Mouse (Mus musculus) limb, embryonic 15.5 days (tissue): ENCODE data around the gene Gfer. TPM values are rescaled to one million over a fixed set of nuclear protein-coding genes. Genes with fewer than 3 reads are reported as not detected.

Experiments used
- ATAC-seq: fragments of 200-750 bp; cut with Nextera tagmentation; 2 replicates; pipeline ENCODE4 v1.8.0; 2017; ENCODE audit warnings: low read depth, moderate TSS enrichment; ENCODE audit not compliant: insufficient number of reproducible peaks, low FRiP score, low TSS enrichment
- H3K27ac ChIP-seq: fragments of 300-500 bp; sonication (generic); 2 replicates; pipeline ENCODE4 v1.5.1; 2015; ENCODE audit warnings: moderate library complexity, mild to moderate bottlenecking, inconsistent platforms
- H3K27me3 ChIP-seq: fragments of 300-500 bp; sonication (generic); 2 replicates; pipeline ENCODE4 v1.6.1; 2015; ENCODE audit warnings: inconsistent platforms
- H3K36me3 ChIP-seq: fragments of 300-500 bp; sonication (generic); 2 replicates; pipeline ENCODE4 v1.6.1; 2015; ENCODE audit warnings: inconsistent platforms
- H3K4me1 ChIP-seq: fragments of 300-500 bp; sonication (generic); 2 replicates; pipeline ENCODE4 v1.6.1; 2015; ENCODE audit warnings: inconsistent platforms
- H3K4me2 ChIP-seq: fragments of 300-500 bp; sonication (generic); 2 replicates; pipeline ENCODE4 v1.6.1; 2015; ENCODE audit warnings: mild to moderate bottlenecking, inconsistent platforms
- H3K4me3 ChIP-seq: fragments of 300-500 bp; sonication (generic); 2 replicates; pipeline ENCODE4 v1.5.1; 2015; ENCODE audit warnings: mild to moderate bottlenecking, inconsistent platforms
- H3K9ac ChIP-seq: fragments of 300-500 bp; sonication (generic); 2 replicates; pipeline ENCODE4 v1.6.1; 2015; ENCODE audit warnings: inconsistent platforms
- H3K9me3 ChIP-seq: fragments of 300-500 bp; sonication (generic); 2 replicates; pipeline ENCODE4 v1.6.1; 2016; ENCODE audit warnings: inconsistent platforms
- WGBS: fragments of 180-500 bp; shearing (Covaris S2); methylation state at CpG from one replicate; pipeline ENCODE4 v1.1.7; 2015; 5-methylcytosine and 5-hydroxymethylcytosine counted together
- polyA plus RNA-seq: library from polyadenylated mRNA; unstranded; fragments of >200 nt; fragmentation: Nextera tagmentation; extraction: Ambion mirVana; gene quantifications from 2 replicates; pipeline ENCODE4 v1.2.1, GENCODE M21; 2015

The Gfer gene
- polyA plus RNA-seq, 1 experiment from 2014 or later = 33.8 TPM

DNA sequence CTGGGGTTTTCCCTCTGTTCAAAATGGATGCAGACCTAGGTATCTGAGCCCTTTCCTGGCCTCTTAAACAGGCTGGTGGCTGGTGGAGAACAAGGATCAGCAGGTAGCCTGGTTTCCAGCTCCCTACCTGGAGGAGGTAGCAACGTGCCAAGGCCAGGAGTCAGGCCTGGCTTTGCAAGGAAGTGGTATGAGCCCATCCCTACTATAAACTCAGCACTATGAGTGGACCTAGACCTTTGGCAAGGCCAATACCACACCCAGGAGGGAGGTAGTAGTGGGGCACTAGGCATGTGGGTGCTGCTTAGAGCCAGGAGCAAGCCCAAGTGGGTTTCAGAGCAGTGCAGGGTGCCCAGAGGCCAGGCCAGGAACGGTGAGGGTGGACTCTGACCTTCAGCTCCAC is 3.5 kb upstream of the Gfer start:
- WGBS = 77% methylated on average over 2 of the region's 2 CpGs
- H3K36me3 ChIP-seq = peaks cover 49% of the 10 kb centered on the region

GRCm38 (mm10) chr17:24698715-24699114 is 2.8 kb upstream of the Gfer start:
- 61% methylated on average over 9 of the region's 9 CpGs for WGBS
- H3K4me3 ChIP-seq = no peak overlapping the region
- no peaks in the 10 kb centered on the region for H3K9me3 ChIP-seq
- no peak overlapping the region for H3K27ac ChIP-seq
- H3K27me3 ChIP-seq = no peaks in the 10 kb centered on the region
- ATAC-seq = no peak
- peaks cover 44% of the 10 kb centered on the region for H3K36me3 ChIP-seq
- H3K4me1 ChIP-seq = peaks cover 29% of the 10 kb centered on the region
- H3K9ac ChIP-seq = no peak overlapping the region
- no peak overlapping the region for H3K4me2 ChIP-seq

More for the DNA sequence above, 3.5 kb upstream of the Gfer start:
- peaks cover 29% of the 10 kb centered on the region for H3K4me1 ChIP-seq
- H3K4me3 ChIP-seq = no peak overlapping the region
- H3K27ac ChIP-seq = no peak overlapping the region
- H3K9me3 ChIP-seq = no peaks in the 10 kb centered on the region
- H3K27me3 ChIP-seq = no peaks in the 10 kb centered on the region
- no peak overlapping the region for H3K4me2 ChIP-seq
- H3K9ac ChIP-seq = no peak overlapping the region
- ATAC-seq = no peak

DNA sequence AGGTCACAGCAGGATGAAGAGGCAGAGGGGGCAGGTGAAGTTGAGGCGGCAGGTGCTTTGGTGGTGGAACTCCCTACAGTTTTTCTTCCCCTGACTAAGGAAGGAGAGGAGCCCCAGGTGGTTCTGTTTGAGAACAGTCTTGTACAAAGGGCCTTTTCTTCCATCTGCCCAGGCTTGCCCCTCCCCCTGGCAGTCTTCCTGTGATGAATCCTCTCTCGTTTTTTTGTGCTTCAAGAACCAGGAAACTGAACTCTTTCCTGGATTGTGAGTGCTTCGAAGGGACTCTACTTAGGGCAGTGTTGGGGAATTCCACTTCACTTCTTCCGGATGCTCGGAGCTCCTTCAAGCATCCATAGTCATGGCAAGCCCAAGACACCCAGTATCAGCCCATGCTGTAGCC is 2.0 kb upstream of the Gfer start:
- H3K27ac ChIP-seq = no peak overlapping the region; the same call in 1 of the 2 replicates
- H3K4me2 ChIP-seq = no peak overlapping the region

DNA sequence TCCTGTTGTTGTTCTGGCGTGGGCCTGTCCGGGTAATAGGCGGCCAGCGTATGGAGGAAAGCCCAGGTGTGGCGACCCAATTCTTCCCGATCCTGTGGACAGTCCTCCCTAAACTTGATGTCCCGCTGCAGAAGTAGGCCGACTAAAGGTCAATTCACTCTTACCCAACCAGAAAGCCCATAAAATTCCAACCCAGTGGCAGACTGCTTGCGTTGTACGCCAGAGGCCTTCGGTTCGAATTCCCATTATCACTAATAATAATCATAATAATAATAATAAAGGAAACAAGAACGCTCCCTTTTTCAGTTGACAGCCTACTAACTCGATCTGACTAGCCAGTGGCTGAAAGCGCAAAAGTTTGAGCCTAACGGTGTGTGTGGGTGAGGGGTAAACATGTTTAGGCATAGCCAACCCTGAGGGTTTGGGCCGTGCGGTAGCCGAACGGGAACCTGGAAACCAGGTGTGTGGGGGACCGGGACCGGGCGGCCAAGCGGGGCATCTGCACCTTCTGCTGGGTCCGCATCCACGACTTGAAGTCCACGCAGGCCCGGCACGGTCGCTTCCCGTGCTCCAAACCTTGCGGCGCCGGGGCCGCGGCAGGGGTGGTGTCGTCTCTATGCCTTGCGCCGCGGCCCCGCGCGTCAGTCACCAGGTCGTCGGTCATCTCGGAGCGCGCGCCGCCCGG is 488 bp downstream of the Gfer start:
- ATAC-seq = 0 out of 2 replicates have a peak, but pooled peaks have one; percentile 2
- peak overlapping the region; percentile 80 for H3K4me2 ChIP-seq
- no peaks in the 10 kb centered on the region for H3K9me3 ChIP-seq
- peak overlapping the region; percentile 72 for H3K4me3 ChIP-seq
- 6% methylated on average over 51 of the region's 51 CpGs for WGBS
- peaks cover 32% of the 10 kb centered on the region for H3K36me3 ChIP-seq
- peaks cover 7% of the 10 kb centered on the region for H3K27me3 ChIP-seq
- peak overlapping the region; percentile 90 for H3K27ac ChIP-seq
- H3K9ac ChIP-seq = peak overlapping the region; percentile 73
- peaks cover 29% of the 10 kb centered on the region for H3K4me1 ChIP-seq

More for the DNA sequence above, 2.0 kb upstream of the Gfer start:
- WGBS = 26% methylated on average over 5 of the region's 5 CpGs
- Histone ChIP-seq H3K36me3 (peaks cover 45% of the 10 kb centered on the region), H3K9me3 (no peaks in the 10 kb centered on the region), H3K4me1 (peaks cover 29% of the 10 kb centered on the region), H3K27me3 (no peaks in the 10 kb centered on the region), H3K9ac (no peak overlapping the region), H3K4me3 (no peak overlapping the region)
- ATAC-seq = no peak

GRCm38 (mm10) chr17:24692385-24692784 is 3.6 kb downstream of the Gfer start:
- Histone ChIP-seq H3K4me2 (no peak overlapping the region), H3K9me3 (no peaks in the 10 kb centered on the region), H3K27me3 (peaks cover 38% of the 10 kb centered on the region), H3K4me1 (peaks cover 28% of the 10 kb centered on the region), H3K27ac (no peak overlapping the region), H3K9ac (no peak overlapping the region), H3K4me3 (no peak overlapping the region), H3K36me3 (peaks cover 18% of the 10 kb centered on the region)
- no peak for ATAC-seq
- 78% methylated on average over 5 of the region's 5 CpGs for WGBS

- WGBS = under 1% methylated on average over 53 of the region's 55 CpGs
- peaks cover 51% of the 10 kb centered on the region for H3K27me3 ChIP-seq
These were observed 6.5 kb downstream of the Gfer start, which contains the start of gene Syngr3 for GRCm38 (mm10) chr17:24689251-24690081. Gene Syngr3 (minus strand): TSS chr17:24689955.

DNA sequence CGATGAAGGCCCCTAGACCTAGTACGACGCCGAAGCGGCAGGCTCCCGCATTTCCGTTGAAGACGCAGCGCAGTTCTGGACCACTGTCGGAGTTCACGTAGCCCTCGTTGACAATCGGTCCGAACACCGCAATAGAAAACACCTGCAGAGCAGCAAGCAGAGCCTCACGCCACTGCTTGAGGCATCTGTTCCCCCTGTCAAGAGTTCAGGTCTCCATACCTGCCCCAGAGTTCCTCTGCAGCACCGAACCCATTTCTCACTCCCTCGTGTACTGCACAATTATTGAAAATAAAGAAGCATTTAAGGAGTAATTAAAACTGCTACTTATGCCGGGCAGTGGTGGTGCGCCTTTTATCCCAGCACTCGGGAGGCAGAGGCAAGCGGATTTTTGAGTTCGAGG is 8.4 kb downstream of the Gfer start:
- 20% methylated on average over 23 of the region's 23 CpGs for WGBS
- Histone ChIP-seq H3K9me3 (no peaks in the 10 kb centered on the region), H3K27ac (no peak overlapping the region), H3K9ac (no peak overlapping the region), H3K4me2 (peak overlapping the region; percentile 49), H3K4me1 (peaks cover 15% of the 10 kb centered on the region), H3K36me3 (peaks cover 7% of the 10 kb centered on the region), H3K4me3 (peak overlapping the region; percentile 35), H3K27me3 (peaks cover 51% of the 10 kb centered on the region)
- no peak for ATAC-seq

More at GRCm38 (mm10) chr17:24689251-24690081, 6.5 kb downstream of the Gfer start, which contains the start of gene Syngr3:
- H3K4me1 ChIP-seq = peaks cover 15% of the 10 kb centered on the region
- H3K4me3 ChIP-seq = peak within 1 kb of the TSS; percentile 57
- peak within 1 kb of the TSS; percentile 96 for H3K4me2 ChIP-seq
- H3K9ac ChIP-seq = peak within 1 kb of the TSS; percentile 59
- H3K27ac ChIP-seq = no peak within 1 kb of the TSS
- no peaks in the 10 kb centered on the region for H3K9me3 ChIP-seq
- peaks cover 18% of the 10 kb centered on the region for H3K36me3 ChIP-seq
- no peak for ATAC-seq

GRCm38 (mm10) chr17:24687146-24687595 is 8.8 kb downstream of the Gfer start:
- Histone ChIP-seq H3K4me2 (peak overlapping the region; percentile 49), H3K27ac (no peak overlapping the region), H3K4me1 (peaks cover 15% of the 10 kb centered on the region), H3K27me3 (peaks cover 51% of the 10 kb centered on the region), H3K9ac (no peak overlapping the region), H3K9me3 (no peaks in the 10 kb centered on the region), H3K4me3 (peak overlapping the region; percentile 35), H3K36me3 (peaks cover 4% of the 10 kb centered on the region)
- ATAC-seq = no peak
- WGBS = 2% methylated on average over 25 of the region's 25 CpGs

- peaks cover 51% of the 10 kb centered on the region for H3K27me3 ChIP-seq
These were observed 9.4 kb downstream of the Gfer start for GRCm38 (mm10) chr17:24686514-24686913.

GRCm38 (mm10) chr17:24677500-24678080 is 18.4 kb downstream of the Gfer start:
- no peaks in the 10 kb centered on the region for H3K27me3 ChIP-seq
- ATAC-seq = 0 out of 2 replicates have a peak, but pooled peaks have one; percentile 17
- H3K9ac ChIP-seq = no peak overlapping the region
- no peak overlapping the region for H3K4me2 ChIP-seq
- H3K36me3 ChIP-seq = peaks cover 58% of the 10 kb centered on the region
- WGBS = 82% methylated on average over 24 of the region's 24 CpGs
- H3K9me3 ChIP-seq = no peaks in the 10 kb centered on the region
- peak overlapping the region; percentile 5; the same call in 1 of the 2 replicates for H3K27ac ChIP-seq
- peaks cover 14% of the 10 kb centered on the region; the same call in 1 of the 2 replicates for H3K4me1 ChIP-seq
- no peak overlapping the region for H3K4me3 ChIP-seq

More at GRCm38 (mm10) chr17:24686514-24686913, 9.4 kb downstream of the Gfer start:
- H3K36me3 ChIP-seq = peaks cover 8% of the 10 kb centered on the region
- no peak for ATAC-seq
- H3K9me3 ChIP-seq = no peaks in the 10 kb centered on the region
- no peak overlapping the region for H3K4me2 ChIP-seq
- peaks cover 15% of the 10 kb centered on the region for H3K4me1 ChIP-seq
- H3K27ac ChIP-seq = no peak overlapping the region
- H3K9ac ChIP-seq = no peak overlapping the region
- H3K4me3 ChIP-seq = no peak overlapping the region
- WGBS = 32% methylated on average over 16 of the region's 16 CpGs

GRCm38 (mm10) chr17:24676877-24677276 is 19.1 kb downstream of the Gfer start:
- Histone ChIP-seq H3K4me1 (peaks cover 19% of the 10 kb centered on the region), H3K9ac (no peak overlapping the region), H3K36me3 (peaks cover 54% of the 10 kb centered on the region), H3K27me3 (no peaks in the 10 kb centered on the region), H3K9me3 (no peaks in the 10 kb centered on the region), H3K4me3 (no peak overlapping the region), H3K27ac (no peak overlapping the region), H3K4me2 (no peak overlapping the region)
- ATAC-seq = no peak
- 94% methylated on average over 5 of the region's 5 CpGs for WGBS
